Mouse (Mus musculus): ENCODE measurements around the gene Fam50b.

GRCm38 (mm10) chr13:34712881-34713280 is 21.8 kb upstream of the Fam50b start:
- no peak for TF ChIP-seq CTCF (IDR thresholded peaks at IDR 0.05; ENCODE audit: low read depth)
- TF ChIP-seq EP300 (IDR thresholded peaks at IDR 0.05; ENCODE audit: low read depth): no peak
